Mouse (Mus musculus) adrenal gland, postnatal 4 days (tissue): ENCODE measurements around the gene Peak1. TPM values are rescaled to one million over a fixed set of nuclear protein-coding genes. Genes with fewer than 3 reads are reported as not detected.
A peak's percentile ranks its signal among the peaks of the same experiment; 100 is the strongest.

Source experiments
- DNase-seq, 2 experiments: peaks; one replicate each; pipeline ENCODE4 v3.0.0; 2021 to 2022; ENCODE audit warnings: low spot score in 2 of 2, mixed read lengths in 2 of 2
- total RNA-seq, 2 experiments: library from RNA; stranded (reverse); gene quantifications; 2 replicates each; pipeline ENCODE4 v1.2.3; 2021

Peak1 gene
- total RNA-seq, 2 experiments from 2014 or later = 52.5 to 54.8 TPM

DNA sequence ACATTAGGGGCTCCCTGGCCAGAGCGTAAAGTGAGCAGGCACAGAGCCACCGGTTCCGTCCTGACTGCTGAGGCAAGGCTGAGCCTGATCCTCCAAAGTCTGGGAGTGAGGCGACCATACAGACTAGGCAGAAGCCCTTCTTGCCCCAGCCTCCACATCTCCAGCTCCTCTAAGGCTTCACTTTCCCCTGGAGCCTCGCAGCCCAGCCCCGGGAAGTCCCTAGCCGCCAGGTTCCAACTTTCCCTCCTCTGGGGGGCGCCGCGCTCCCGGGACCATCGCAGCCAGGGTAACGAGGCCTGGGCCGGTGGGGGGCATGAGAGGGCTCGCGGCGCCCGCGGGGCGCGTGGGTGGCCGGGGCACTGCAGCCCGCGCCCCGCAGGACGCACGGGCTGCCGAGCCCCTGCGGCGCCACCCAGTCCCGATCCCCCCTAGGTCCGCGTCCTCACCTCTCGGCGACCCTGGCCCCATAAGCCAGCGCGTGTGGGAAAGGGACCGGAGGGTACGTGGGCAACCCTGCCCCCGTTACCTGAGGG, 386 bp downstream of the Peak1 start:
- DNase-seq = peak; percentile 74

DNA sequence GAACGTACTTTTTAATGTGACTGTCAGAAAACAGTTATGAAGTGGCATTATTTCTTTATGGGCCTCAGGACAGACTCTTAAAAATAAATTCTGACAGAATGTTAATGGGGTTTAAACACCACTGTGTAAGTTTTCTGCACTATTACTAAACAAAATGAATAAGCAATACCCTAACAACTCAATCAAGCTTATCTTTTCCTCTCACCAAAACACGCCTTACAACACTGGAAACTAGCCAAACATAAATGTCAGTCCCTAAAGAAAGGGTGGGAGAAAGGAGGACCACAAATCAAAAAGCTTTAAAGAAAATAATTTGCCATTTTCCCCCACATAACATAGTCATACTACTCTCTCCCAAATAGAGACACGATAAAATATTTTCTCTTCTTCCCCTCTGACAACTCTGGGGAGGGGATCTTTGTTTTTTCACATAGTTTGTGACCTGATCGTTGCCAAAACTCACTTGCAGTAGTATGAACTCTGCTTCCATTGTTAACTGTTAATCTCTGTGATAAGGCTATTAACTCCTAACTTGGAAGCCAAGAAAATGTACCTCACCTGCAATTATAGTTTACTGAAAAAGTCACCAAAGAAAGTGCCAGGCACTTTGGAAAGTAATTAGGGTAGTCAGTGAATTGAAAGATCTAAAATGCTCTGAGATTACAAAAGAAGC, 1.8 kb downstream of the Peak1 start:
- no peak for DNase-seq

DNA sequence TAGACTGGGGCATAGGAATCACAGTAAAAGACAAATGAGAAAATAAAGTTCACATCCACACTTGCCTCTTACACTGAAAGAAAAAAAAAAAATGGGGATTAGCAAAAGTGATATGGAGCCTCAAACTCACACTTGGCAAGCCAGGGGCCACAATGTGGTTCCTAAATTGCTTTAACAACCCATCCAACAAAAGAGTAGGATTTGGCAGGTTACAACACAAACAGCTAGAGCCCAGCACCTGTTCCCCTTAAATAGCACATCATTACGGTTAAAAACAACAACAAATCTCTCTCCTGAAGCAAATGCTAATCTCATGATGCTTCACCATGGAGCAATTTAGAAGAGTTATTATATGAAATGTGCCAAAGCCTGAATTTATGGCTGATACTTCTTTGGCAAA, 2.5 kb downstream of the Peak1 start:
- no peak for DNase-seq

DNA sequence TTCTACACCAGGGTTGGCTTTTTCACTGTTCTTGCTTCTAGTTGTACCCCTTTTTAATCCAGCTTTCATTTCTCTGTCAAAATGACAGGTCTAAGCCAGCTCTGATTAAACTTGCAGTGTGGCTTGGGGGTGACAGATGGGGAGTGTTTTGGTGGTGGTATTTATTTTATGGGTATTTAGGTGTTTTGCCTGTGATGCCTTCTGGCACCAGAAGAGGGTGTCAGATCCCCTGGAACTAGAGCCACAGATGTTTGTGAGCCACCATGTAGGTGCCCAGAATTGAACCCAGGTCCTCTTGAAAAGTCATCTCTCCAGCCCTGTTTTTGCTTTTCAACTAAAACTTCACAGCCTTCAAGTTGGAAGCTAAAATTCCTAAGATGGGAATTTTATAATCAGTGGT, 3.5 kb downstream of the Peak1 start:
- DNase-seq = no peak

DNA sequence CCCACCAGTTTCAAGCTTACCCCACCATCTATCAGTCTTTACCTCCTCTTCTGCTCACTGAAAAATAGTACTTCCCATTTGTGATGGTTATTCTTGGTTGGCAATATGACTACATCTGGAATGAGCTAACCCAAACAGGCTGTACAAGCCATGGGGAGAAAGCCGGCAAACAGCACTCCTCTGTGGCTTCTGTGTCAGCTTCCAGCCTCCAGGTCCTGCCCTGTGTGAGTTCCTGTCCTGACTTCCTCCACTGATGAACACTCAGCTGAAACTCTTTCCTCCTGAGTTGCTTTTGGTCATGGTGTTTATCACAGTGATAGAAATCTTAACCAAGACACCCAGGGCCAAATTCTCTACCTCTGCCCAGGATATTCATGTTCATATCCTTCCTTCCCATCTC, 5.2 kb downstream of the Peak1 start:
- no peak for DNase-seq

DNA sequence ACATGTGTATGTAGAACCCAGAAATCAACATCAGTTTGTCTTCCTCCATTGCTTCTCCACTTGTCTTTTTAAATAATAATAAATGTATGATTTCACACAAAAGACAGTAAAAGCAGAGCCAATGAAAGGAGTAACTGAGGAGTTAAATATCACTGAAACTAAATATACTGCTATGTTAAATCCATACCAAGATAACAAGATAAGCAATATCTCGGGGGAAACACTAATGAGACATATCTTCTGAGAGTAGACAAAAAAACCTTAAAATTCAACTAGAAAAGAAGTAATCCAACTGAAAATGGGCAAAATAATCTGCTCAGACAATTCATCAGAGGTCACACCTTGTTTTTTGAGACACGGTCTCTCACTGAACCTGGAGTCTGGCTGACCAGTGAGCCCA, 7.9 kb downstream of the Peak1 start:
- no peak for DNase-seq

DNA sequence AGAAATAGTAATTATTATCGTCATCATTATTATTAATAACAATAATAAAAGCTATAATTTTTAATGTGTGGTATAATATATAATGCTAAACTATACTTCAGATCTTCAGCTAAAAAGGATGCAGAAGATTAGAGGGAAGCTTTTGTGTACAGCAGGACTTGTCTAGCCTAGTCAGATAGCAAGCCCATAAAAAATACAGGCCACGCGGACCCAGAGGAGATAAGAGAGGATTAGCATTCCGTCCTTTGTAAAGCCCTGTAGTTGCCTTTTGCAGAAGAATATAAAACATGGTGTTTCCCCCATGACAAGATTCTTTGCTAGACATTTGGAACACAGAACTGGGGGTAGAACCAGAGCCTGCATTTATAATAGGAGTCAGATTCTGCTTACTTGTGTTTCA, 13.2 kb downstream of the Peak1 start:
- DNase-seq = no peak

DNA sequence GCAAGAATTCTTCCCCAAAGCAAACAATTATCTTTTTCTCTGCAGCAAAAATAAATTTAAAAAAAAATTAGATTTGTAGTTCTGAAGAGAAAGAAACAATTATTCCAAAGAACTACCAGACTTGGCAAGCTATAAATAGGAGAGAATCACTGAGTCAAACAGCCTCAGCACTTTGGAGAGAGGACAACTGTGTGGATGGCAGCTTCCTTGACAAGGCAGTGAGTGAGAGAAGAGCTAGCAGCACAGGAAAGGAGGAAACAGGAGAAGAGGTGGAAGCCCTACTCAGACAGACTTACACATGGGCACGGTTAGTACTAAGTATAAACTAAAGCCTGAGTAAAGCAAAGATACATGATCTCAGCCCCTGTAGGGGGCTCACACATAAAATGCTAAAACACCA, 21.6 kb downstream of the Peak1 start:
- no peak for DNase-seq

DNA sequence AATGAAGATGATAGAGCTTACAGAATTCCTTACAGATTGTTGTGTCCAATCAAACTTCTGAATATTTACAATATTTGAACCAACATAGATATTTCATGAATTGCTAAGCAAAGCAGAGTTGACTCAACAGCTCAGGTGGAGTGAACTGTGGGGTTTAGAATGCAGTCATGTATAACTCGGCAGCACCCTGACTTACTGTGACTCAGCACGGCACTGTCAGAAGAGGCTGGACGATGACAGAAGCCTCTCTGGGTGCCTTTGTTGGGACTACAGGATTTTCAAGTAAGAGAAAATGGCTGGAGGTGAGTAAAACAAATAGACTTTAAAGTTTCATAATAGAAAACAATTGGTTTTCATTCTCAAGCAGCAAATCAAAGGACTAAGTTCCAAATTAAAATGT, 25.0 kb downstream of the Peak1 start:
- no peak for DNase-seq

DNA sequence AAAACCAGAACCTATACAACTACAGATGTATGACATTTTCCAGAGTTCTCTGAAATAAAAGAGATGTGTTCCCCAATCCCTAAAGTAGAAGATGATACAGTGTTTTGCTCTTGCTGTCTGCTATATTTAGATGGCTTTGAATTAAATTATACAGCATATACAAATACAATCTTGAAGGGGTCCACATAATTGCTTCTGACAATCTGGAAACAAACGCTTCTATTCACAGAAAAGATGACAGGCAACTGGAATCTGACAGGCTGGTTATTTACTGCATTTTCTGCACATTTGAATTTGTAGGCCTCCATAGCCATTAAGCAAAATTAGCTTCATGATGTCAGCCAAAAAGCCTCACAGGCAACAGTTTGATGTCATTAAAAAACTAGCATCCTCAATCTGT, 35.1 kb downstream of the Peak1 start:
- no peak for DNase-seq

DNA sequence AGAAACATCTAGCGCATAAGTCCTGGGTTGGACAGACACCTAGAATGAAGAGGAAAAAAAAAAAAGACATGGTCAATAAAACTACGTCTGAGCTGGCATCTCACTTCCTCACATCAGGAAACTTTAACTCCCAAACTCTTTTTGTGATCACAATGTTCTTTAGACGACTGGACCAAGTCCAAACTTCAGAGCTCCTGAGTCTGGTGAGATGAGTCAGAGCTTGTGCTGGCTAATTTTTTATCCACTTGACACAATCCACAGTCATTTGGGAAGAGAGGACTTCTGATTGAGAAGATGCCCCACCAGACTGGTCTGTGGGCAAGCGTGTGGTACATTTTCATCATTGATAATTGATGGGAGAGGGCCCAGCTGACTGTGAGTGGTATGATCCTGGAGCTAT, 43.5 kb downstream of the Peak1 start:
- DNase-seq = no peak

DNA sequence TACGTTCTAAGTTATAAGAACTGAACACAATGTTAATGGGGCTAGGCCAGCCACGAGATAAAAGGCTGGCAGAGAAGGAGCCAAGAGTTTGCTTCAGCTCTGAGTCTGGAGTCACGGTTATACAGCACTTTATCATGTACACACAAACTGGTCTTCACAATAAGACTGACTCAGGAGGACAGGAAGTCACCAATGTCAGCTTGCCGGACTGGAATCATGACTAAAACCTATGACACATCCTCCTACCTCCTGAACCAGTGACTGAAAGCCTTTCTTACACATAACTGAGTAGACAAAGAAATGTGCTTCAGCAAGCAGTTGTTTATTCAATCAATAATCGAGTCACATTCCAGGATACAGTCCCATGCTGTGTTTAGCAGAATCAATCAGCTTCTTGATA, 47.2 kb downstream of the Peak1 start:
- DNase-seq = no peak

DNA sequence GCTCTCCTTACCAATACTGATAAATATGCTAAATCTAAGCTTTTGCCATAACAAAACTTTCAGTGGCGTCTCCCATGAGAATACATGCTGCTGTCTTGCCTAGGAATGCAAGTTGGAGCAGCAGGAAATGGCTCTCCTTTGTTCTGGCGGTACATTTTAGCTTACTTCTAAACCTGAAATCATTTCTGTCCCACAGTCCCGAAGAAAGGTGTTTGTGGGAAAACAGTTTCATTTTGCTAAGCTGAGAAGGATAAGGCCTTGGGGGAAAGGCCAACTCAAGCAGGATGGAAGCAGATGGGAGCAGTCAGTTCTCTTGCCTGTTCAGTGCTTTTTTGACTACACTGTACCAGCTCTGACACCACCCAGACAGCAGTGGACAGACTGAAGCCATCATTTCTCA, 49.1 kb downstream of the Peak1 start:
- no peak for DNase-seq

DNA sequence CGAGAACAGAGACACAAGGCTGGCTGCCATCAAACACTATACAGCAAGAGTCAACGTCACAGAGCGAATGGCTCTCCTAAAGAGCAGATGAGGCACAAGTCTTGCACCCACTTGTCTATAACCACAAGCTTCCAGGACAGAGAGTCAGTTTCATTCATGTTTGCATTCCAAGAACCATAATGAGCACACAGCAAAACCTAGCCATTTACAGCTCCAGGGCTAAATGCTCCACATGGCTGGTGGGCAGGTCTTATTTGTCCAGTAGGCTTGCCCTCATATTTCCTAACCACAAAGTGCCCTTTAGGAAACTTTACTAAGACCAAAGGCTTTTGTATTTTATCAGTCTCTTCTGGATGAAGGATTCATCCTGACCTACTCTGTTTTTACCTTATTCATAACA, 54.6 kb downstream of the Peak1 start:
- no peak for DNase-seq

DNA sequence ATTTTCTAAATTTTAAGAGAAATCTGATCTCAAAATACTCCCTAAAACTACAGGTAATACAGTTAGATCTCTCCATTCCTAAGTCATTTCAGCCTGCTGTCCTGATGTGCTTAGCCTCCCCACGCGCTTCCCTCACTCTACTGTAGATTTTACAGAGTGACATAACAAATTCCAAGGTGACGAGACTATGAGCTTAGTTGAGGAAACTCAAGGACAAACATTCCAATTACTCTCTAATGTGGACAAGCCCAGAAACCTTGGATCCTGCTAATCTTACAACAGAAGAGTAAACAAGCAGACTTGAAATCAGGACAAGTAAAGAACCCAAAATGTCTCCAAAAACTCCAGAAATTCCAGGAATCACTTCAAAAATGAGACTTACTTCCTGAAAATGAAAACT, 58.6 kb downstream of the Peak1 start:
- DNase-seq = no peak

DNA sequence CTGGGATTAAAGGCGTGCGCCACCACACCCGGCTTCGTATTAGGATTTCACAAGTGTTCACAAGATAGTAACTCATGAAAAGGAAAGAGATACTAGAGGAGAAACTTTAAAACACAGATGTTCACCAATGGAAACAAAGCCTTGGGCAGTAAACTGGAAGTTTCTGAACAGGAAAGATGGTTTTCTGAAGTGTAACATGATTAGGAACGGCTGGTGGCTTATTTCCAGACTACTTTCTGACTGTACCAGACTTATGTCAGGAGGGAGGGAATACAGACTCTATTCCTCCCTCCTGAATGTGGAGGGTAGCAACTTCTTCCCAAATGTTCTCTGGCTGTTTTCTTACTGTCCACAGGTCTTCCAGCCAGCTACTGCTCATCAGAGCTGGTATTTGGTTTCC, 62.7 kb downstream of the Peak1 start:
- DNase-seq = no peak

DNA sequence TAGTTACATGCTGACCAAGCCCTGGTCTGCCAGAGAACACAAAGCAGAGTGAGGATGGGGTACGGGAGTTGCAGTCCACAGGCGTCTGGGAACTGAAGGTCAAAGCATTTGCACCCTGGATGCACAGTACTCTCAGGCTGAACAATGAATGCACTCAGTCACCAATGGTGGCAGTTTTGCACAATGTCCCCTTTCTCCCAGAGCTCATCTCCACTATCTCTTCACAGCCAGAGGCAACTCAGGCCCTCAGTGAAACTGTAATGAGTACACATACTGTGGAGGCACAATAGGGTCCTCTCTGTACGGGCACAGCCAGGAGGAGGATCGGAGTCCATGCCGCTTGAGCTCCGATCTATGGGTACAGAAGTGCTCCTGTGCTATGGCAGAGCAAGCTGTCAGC, 71.5 kb downstream of the Peak1 start:
- DNase-seq = no peak

DNA sequence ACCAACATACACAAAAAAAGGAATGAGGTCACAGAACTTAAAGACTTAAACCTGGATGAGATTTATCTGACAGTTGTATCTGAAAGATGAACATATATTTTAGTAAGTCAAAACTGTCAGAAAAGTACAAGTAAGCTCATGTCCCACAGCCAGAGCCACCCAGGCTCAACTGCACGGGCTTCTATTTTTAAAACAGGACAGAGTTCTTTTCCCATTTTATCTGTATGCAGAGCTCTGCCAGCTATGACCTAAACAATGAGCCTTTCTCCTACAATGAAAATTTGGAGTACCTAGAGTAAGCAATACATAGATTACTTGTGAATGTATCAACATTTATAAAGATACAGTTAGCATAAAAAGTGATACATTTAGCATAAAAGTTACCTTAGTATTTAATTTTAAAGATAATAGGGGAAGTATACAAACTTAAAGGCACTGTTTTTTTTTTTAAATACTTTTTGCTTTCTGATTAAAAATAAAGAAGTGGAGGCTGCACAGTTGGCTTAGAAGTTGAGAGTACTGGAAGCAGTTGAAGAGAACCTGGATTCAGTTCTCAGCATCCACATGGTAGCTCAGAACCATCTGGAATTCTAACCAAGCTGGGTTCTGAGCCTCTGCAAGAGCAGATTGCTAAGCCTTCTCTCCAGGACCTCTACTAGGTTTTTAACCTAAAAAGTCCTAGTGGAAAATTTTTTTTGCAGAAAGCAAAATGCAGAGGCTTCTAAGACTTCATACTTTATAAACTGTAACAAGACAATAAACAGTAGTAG, 78.3 kb downstream of the Peak1 start:
- DNase-seq = no peak

DNA sequence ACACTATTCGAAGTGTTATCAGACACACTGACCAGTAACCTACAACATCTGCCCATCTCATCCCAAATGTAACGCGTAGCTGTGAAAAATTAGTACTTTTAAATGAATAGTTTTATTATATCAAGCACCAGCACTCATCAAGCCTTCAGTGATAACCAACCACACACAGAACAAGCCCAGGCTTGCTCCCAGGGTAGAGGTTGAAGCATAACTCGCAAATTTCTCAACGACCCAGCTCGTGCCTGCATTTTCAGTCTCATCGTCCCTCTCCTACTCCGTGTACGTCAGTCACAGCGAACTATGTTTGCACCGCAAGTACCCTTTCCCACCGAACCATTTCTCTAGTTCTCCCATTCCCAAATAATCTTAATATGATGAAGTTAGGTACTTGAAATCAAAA, 83.5 kb downstream of the Peak1 start:
- DNase-seq = no peak

DNA sequence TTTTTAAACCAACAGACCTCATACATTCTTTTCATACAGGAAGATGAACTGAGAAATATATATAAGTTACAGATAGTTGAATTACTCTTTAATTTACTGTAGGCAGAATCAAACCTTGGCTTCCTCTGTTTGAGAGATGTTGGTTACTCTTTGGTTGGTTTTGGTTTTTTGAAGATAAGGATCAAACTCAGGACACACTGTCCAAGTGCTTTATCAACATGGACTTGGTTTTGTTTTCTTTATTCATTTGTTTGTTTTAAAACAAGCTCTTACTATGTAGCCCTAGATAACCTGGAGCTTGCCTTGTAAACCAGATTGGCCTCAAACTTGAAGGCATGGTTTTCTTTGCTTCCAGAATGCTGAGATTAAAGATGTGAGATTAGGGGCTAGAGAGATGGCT, 85.1 kb downstream of the Peak1 start:
- DNase-seq = no peak

DNA sequence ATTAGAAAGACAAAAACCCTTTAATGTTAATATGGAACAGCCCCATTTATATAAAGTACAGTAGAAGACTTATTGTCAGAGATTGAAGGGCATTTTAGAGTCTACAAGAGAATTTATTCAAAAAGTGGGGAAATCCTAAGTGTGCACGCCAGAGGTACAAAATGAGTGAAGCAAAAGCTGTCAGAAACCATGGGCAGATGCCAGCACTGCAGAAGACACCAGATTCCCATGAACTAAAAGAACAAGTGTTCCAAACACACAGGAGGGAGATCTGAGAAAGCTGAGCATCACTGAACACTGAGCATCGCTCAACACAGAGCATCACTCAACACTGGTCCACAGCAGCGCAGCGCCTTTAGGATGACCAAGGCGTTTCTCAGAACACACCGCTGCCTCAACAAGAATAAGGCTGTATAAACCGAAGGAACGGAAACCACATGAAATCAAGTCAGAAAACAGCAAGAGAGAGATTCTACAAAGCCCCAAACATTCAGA, 91.3 kb downstream of the Peak1 start:
- DNase-seq = no peak

DNA sequence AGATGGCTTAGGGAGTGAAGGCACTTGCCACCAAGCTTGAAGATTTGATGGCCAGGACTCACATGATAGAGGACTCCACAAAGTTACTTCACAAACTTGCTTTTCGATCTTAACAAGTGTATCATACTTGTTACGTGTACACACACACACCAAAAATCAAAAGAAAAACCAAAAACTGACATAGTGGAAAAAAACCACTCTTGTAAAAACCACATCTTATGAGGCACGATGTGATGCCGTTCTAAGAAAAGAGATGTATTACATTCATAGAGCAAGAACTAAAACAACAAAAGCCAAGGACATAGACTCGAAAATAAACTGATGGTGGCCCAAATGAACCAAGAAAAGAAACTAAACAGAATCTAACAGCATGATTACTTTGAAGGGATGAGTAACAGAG, 92.1 kb downstream of the Peak1 start:
- DNase-seq = no peak
